Mouse (Mus musculus) kidney, embryonic 14.5 days (tissue): ENCODE results near the gene Robo2. TPM values are rescaled to one million over a fixed set of nuclear protein-coding genes. Genes with fewer than 3 reads are reported as not detected.
"Not testable (repeated sequence)": the region's sequence is repeated elsewhere in the genome, so short reads cannot be mapped to it uniquely, and the experiment has no call there.

Source experiments
- ATAC-seq: fragments of 200-750 bp; cut with Nextera tagmentation; 2 replicates; pipeline ENCODE4 v1.8.0; 2017; ENCODE audit warnings: moderate number of reproducible peaks, mild to moderate bottlenecking, moderate TSS enrichment, moderate library complexity; ENCODE audit not compliant: low FRiP score, low TSS enrichment
- H3K27ac ChIP-seq: fragments of 300-500 bp; sonication (generic); 2 replicates; pipeline ENCODE4 v1.5.1; 2014; ENCODE audit warnings: low read depth, mild to moderate bottlenecking, low read length, moderate library complexity, mixed read lengths
- H3K27me3 ChIP-seq: fragments of 300-500 bp; sonication (generic); 2 replicates; pipeline ENCODE4 v1.6.1; 2014; ENCODE audit warnings: mild to moderate bottlenecking, low read length; ENCODE audit not compliant: control insufficient read depth, insufficient read depth
- H3K36me3 ChIP-seq: fragments of 300-500 bp; sonication (generic); 2 replicates; pipeline ENCODE4 v1.6.1; 2014; ENCODE audit warnings: low read length, mixed read lengths; ENCODE audit not compliant: control insufficient read depth, insufficient read depth
- H3K4me1 ChIP-seq: fragments of 300-500 bp; sonication (generic); 2 replicates; pipeline ENCODE4 v1.6.1; 2014; ENCODE audit warnings: low read length, mixed read lengths; ENCODE audit not compliant: control insufficient read depth, insufficient read depth
- H3K4me2 ChIP-seq: fragments of 300-500 bp; sonication (generic); replicated peaks from 2 replicates; pipeline ENCODE4 v1.6.1; 2014; ENCODE audit warnings: low read depth, mild to moderate bottlenecking, low read length
- H3K4me3 ChIP-seq: fragments of 300-500 bp; sonication (generic); 2 replicates; pipeline ENCODE4 v1.5.1; 2014; ENCODE audit warnings: mild to moderate bottlenecking, low read length
- H3K9ac ChIP-seq: fragments of 300-500 bp; sonication (generic); 2 replicates; pipeline ENCODE4 v1.6.1; 2014; ENCODE audit warnings: low read depth, mild to moderate bottlenecking, low read length, moderate library complexity
- H3K9me3 ChIP-seq: fragments of 300-500 bp; sonication (generic); 2 replicates; pipeline ENCODE4 v1.6.1; 2016; ENCODE audit warnings: low read length; ENCODE audit not compliant: control insufficient read depth
- WGBS: fragments of 180-500 bp; shearing (Covaris S2); extraction: QIAGEN DNeasy Blood & Tissue Kit; methylation state at CpG from one replicate; pipeline ENCODE4 v1.1.7; 2014; 5-methylcytosine and 5-hydroxymethylcytosine counted together
- polyA plus RNA-seq: library from polyadenylated mRNA; unstranded; fragments of >200 nt; fragmentation: Nextera tagmentation; extraction: Ambion mirVana; gene quantifications from 2 replicates; pipeline ENCODE4 v1.2.1, GENCODE M21; 2014

Robo2 gene
- polyA plus RNA-seq, 1 experiment from 2014 or later, result 140 TPM

DNA sequence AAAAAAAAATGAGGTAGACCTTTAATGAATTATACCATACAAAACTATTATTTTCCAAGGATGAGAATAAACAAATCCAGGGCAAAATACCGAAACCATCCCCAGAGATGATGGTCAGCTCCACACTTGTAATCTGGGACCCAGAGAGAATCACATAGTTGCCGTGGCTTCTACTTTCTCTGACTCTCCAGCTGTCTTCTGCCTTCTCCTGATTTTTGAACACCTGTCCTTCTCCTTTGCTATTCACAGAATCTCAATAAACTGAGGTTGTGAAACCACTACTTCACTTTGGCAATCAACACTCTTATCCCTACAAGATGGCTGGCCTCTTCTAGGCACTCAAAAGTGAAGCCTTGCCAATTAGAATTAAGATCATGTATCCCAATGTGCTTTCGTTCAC lies 252.4 kb downstream of the Robo2 start:
- WGBS, result 87% methylated on average over 3 of the region's 3 CpGs
- no peak overlapping the region for H3K27ac ChIP-seq
- no peaks in the 10 kb centered on the region for H3K9me3 ChIP-seq
- H3K9ac ChIP-seq, result no peak overlapping the region
- no peak for ATAC-seq
- H3K36me3 ChIP-seq, result no peaks in the 10 kb centered on the region
- no peak overlapping the region for H3K4me2 ChIP-seq
- no peak overlapping the region for H3K4me3 ChIP-seq
- H3K4me1 ChIP-seq, result no peaks in the 10 kb centered on the region
- no peaks in the 10 kb centered on the region for H3K27me3 ChIP-seq

GRCm38 (mm10) chr16:74136181-74136580 lies 275.4 kb downstream of the Robo2 start:
- no peak overlapping the region for H3K4me3 ChIP-seq
- no peak overlapping the region for H3K9ac ChIP-seq
- no peak overlapping the region for H3K4me2 ChIP-seq
- H3K9me3 ChIP-seq, result no peaks in the 10 kb centered on the region
- no peaks in the 10 kb centered on the region for H3K4me1 ChIP-seq
- ATAC-seq, result no peak
- H3K36me3 ChIP-seq, result no peaks in the 10 kb centered on the region
- no peak overlapping the region for H3K27ac ChIP-seq
- 84% methylated on average over 1 of the region's 1 CpGs for WGBS
- no peaks in the 10 kb centered on the region for H3K27me3 ChIP-seq

GRCm38 (mm10) chr16:74132833-74133232 lies 278.8 kb downstream of the Robo2 start:
- 67% methylated on average over 6 of the region's 6 CpGs for WGBS
- Histone ChIP-seq H3K36me3 (no peaks in the 10 kb centered on the region), H3K27me3 (no peaks in the 10 kb centered on the region), H3K9me3 (no peaks in the 10 kb centered on the region), H3K4me1 (no peaks in the 10 kb centered on the region), H3K9ac (no peak overlapping the region), H3K4me3 (no peak overlapping the region), H3K4me2 (no peak overlapping the region), H3K27ac (no peak overlapping the region)
- no peak for ATAC-seq

- ATAC-seq, result no peak
- Histone ChIP-seq H3K4me3 (no peak overlapping the region), H3K27me3 (no peaks in the 10 kb centered on the region), H3K27ac (no peak overlapping the region), H3K9me3 (no peaks in the 10 kb centered on the region), H3K9ac (no peak overlapping the region), H3K4me1 (no peaks in the 10 kb centered on the region), H3K4me2 (no peak overlapping the region), H3K36me3 (no peaks in the 10 kb centered on the region)
- 92% methylated on average over 5 of the region's 5 CpGs for WGBS
These were observed 280.3 kb downstream of the Robo2 start for GRCm38 (mm10) chr16:74131370-74131769.

- H3K27me3 ChIP-seq, result no peaks in the 10 kb centered on the region
- H3K27ac ChIP-seq, result no peak overlapping the region
- H3K36me3 ChIP-seq, result no peaks in the 10 kb centered on the region
- H3K4me2 ChIP-seq, result no peak overlapping the region
- ATAC-seq, result no peak
- H3K4me1 ChIP-seq, result no peaks in the 10 kb centered on the region
- H3K4me3 ChIP-seq, result no peak overlapping the region
- H3K9ac ChIP-seq, result no peak overlapping the region
- no peaks in the 10 kb centered on the region for H3K9me3 ChIP-seq
- 67% methylated on average over 5 of the region's 5 CpGs for WGBS
These were observed 283.1 kb downstream of the Robo2 start for GRCm38 (mm10) chr16:74128443-74128983.

DNA sequence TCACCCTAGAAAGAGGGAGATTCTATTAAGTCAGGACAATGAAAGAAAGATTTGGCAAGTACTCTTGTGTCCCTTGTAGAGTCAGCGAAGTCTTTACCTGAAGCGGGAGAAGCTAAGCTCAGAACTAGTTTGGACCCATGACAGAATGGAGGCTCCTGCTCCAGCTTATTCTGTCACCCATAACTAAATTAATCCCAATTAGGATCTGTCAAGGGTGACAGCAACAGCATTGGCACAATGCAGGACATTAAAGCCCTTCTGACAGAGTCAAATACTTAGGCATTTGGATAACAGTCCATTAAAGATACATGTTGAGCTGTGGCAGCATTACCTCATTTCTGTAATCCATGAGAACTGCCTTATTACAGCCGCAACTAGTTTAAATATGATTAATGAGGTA lies 298.5 kb downstream of the Robo2 start:
- no peaks in the 10 kb centered on the region for H3K9me3 ChIP-seq
- no peaks in the 10 kb centered on the region for H3K27me3 ChIP-seq
- ATAC-seq, result no peak
- WGBS, result 94% methylated on average over 3 of the region's 3 CpGs
- H3K36me3 ChIP-seq, result no peaks in the 10 kb centered on the region
- no peak overlapping the region for H3K9ac ChIP-seq
- H3K4me2 ChIP-seq, result no peak overlapping the region
- no peak overlapping the region for H3K27ac ChIP-seq
- H3K4me3 ChIP-seq, result no peak overlapping the region
- no peaks in the 10 kb centered on the region for H3K4me1 ChIP-seq

GRCm38 (mm10) chr16:74111101-74111500 lies 300.5 kb downstream of the Robo2 start:
- ATAC-seq, result no peak
- 90% methylated on average over 4 of the region's 4 CpGs for WGBS

GRCm38 (mm10) chr16:74104449-74104848 lies 307.2 kb downstream of the Robo2 start:
- not testable (repeated sequence) for H3K4me1 ChIP-seq, H3K9ac ChIP-seq, H3K4me2 ChIP-seq, ATAC-seq, H3K9me3 ChIP-seq, H3K27me3 ChIP-seq, H3K36me3 ChIP-seq, H3K4me3 ChIP-seq, H3K27ac ChIP-seq
- 75% methylated on average over 8 of the region's 8 CpGs for WGBS

More at GRCm38 (mm10) chr16:74111101-74111500, 300.5 kb downstream of the Robo2 start:
- Histone ChIP-seq H3K27ac (no peak overlapping the region), H3K36me3 (no peaks in the 10 kb centered on the region), H3K27me3 (no peaks in the 10 kb centered on the region), H3K4me1 (no peaks in the 10 kb centered on the region), H3K4me3 (no peak overlapping the region), H3K4me2 (no peak overlapping the region), H3K9ac (no peak overlapping the region), H3K9me3 (no peaks in the 10 kb centered on the region)

DNA sequence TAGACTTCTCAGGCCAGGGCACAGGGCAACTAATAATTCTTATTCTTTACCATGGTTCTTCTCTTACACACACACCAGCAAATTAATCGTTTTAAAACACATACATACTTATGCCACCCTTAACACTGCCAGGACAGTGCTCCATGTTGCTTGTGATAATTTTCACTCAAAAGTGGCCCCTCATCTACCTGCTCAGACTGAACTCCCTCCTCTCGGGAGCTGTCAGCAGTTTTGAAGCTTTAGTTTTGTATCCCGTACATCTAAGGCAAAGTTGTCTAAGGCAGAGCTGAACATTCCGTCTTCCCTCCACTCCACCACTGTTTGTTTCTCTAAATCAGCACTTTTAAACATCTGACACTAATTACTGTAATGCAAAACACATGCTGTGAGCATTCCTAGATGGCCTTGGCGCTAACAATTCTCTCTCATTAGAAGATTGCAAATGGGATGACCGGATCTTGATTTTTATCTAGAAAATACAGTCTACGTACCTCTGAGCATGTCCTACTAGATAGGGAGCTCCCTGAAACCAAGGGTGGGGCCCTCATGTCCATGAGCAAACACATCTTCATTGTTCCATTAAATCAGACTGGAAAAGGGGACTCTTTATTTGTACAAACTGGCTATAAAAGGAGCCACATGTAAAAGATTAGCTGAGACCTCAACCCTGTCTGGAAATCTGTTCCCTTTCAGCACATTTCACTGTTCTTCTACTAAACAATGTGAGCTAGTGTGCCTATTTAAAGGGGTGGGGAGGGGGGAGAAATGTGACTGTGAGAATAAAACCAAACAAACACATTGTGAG lies 318.4 kb downstream of the Robo2 start:
- Histone ChIP-seq H3K27me3 (no peaks in the 10 kb centered on the region), H3K9ac (0 out of 2 replicates have a peak overlapping the region, but pooled peaks have one; percentile 8), H3K4me1 (no peaks in the 10 kb centered on the region), H3K27ac (peak overlapping the region; percentile 51; the same call in 1 of the 2 replicates), H3K36me3 (no peaks in the 10 kb centered on the region), H3K4me3 (no peak overlapping the region), H3K9me3 (no peaks in the 10 kb centered on the region), H3K4me2 (no peak overlapping the region)
- peak; percentile 46; the same call in 1 of the 2 replicates for ATAC-seq
- WGBS, result 56% methylated on average over 7 of the region's 7 CpGs
